Mouse (Mus musculus): ENCODE data around the gene Fsd2. TPM values are rescaled to one million over a fixed set of nuclear protein-coding genes. Genes with fewer than 3 reads are reported as not detected.
A peak's percentile ranks its signal among the peaks of the same experiment; 100 is the strongest.

The Fsd2 gene
- polyA plus RNA-seq (2015; fragmentation: Nextera tagmentation; extraction: Ambion mirVana): 0.09 and 0.25 TPM in 2 replicates

DNA sequence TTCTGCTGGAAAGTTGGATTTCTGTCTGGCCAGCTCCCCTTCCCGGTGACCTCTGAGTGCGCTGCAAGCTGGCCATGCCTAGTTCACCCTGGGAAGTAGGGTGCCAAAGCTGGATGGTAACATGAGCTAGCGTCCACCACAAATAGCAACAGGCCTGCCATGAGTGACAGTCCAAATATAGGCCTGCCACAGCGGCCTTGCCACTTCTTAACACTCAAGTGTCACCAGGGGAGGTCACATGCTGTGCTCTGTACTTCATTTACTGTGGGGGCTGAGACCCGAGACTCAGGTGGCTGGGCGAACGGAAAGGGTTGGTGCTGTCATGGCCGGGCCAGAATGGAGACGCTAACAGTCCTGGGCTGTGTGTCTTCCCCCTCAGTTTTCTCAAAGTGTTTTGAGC, at the start of gene Fsd2:
Gene Fsd2, minus strand, starts transcription at position 53 of the 400 bp plus-strand sequence.
- Histone ChIP-seq H3K4me3 (no peak within 1 kb of the TSS), H3K4me1 (replicated peaks) (peaks cover 9% of the 10 kb centered on the region), H3K9ac (peak within 1 kb of the TSS; percentile 29; the same call in 1 of the 2 replicates), H3K4me2 (no peak within 1 kb of the TSS), H3K36me3 (no peaks in the 10 kb centered on the region), H3K27ac (peak within 1 kb of the TSS; percentile 62), H3K27me3 (no peaks in the 10 kb centered on the region), H3K9me3 (no peaks in the 10 kb centered on the region)
- no peak for ATAC-seq (ENCODE audit: low FRiP score)
- 82% methylated on average over 9 of the region's 9 CpGs for WGBS

DNA sequence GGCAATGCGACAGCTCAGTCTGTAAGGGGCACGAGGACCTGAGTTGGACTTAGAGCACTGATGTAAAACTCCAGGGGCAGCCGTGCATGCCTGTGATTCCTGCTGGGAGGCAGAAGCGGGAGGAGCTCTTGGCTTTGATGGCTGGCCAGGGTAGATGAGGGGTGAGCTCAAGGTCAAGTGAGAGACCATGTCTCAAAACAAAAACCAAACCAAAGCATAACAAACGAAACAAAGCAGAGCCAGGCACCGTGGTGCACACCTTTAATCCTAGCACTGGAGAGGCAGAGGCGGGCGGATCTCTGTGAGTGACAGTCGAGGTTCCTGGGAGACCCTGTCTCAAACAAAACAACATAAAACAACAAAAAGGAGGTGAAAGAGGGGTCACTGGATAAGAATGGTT, 48.3 kb upstream of the Fsd2 start:
- Histone ChIP-seq H3K4me1 (replicated peaks) (no peaks in the 10 kb centered on the region; the same call in none of the 2 replicates), H3K4me2 (no peak overlapping the region), H3K4me3 (no peak overlapping the region), H3K27ac (no peak overlapping the region), H3K9ac (no peak overlapping the region), H3K36me3 (no peaks in the 10 kb centered on the region), H3K27me3 (no peaks in the 10 kb centered on the region), H3K9me3 (no peaks in the 10 kb centered on the region)
- 60% methylated on average over 9 of the region's 9 CpGs for WGBS
- ATAC-seq (ENCODE audit: low FRiP score): no peak

DNA sequence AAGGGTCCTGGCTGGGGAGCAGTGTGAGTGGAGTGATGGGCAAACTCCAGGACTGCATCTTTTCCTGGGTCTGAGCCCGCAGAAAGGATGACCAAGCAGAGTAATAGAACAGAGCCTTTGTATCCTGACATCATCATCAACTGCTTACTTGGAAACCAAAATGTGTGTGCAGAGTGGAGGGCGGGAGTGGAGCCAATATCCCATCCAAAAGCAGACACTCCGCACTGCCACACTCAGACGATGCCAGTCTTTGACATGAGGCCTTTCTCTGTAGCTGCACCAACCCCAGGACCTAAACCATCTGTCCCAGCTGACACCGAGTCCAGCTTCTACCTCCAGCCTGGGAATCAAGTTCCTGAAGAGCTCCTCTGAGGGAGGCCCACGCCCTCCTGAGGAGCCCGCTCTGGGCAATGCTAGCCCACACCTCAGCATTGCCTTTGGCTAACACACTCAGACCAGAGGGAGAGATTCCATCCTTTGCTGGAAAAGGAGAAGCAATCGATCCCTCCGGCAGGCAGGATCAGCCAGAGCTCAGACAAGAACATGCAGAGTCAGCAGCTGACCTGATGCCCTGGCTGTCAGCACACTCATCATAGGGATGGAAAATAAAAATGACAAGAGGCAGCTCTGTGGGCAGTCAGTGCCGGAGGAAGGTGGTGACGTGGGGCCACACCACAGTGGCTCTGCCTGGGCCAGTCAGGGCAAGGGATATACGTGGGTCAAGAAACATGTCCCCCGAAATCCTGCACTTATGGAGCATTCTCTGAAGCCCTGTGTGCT, 46.3 kb upstream of the Fsd2 start:
- no peak overlapping the region for H3K9ac ChIP-seq
- no peaks in the 10 kb centered on the region; the same call in none of the 2 replicates for H3K4me1 ChIP-seq (replicated peaks)
- H3K27ac ChIP-seq: no peak overlapping the region
- no peak overlapping the region for H3K4me2 ChIP-seq
- ATAC-seq (ENCODE audit: low FRiP score): no peak
- no peaks in the 10 kb centered on the region for H3K27me3 ChIP-seq
- WGBS: 80% methylated on average over 13 of the region's 13 CpGs
- no peaks in the 10 kb centered on the region for H3K9me3 ChIP-seq
- H3K4me3 ChIP-seq: no peak overlapping the region
- H3K36me3 ChIP-seq: 0 out of 2 replicates have a peak, but pooled peaks cover 2% of the 10 kb centered on the region

DNA sequence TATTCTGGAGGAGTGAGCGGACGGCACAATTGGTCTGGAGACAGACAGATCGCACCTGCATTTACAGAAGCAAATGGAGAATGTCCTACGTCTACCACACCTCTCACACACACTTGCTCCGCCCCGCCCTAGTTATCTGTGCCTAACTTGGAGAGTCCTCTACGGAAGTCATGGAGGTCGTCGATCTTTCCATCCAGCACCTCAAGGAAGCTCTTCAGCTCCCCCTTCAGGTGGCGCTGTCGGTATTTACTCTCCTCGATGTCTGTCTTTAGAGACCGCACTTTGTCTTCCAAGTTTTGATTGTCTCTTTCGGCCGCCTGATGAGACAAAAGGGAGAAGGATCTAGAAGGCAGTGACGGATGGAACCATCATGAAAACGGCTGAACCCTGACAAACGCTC, 43.4 kb upstream of the Fsd2 start:
- Histone ChIP-seq H3K4me3 (no peak overlapping the region), H3K9me3 (no peaks in the 10 kb centered on the region), H3K4me1 (replicated peaks) (no peaks in the 10 kb centered on the region; the same call in none of the 2 replicates), H3K27me3 (no peaks in the 10 kb centered on the region), H3K27ac (no peak overlapping the region), H3K4me2 (no peak overlapping the region), H3K36me3 (0 out of 2 replicates have a peak, but pooled peaks cover 2% of the 10 kb centered on the region), H3K9ac (no peak overlapping the region)
- ATAC-seq (ENCODE audit: low FRiP score): no peak
- WGBS: 62% methylated on average over 18 of the region's 18 CpGs

DNA sequence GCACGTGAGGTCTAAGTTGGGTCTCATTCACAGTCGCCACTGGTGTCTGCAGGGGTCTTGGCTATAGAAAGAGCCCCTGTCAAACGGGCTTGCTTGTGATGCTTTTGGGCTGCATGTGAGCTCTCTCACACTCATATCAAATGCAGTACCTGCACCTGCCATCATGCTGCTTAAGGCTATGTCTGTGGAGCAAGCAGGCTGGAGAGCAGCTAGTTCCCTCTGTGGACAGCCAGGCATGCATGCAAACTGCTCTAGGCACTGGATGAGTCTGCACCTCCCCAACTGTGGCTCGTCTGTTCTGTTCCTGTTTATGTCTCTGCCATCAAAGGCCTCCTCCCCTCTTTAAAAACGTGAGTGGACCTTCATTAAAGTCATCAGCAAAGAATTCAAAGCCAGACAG, 39.7 kb upstream of the Fsd2 start:
- 65% methylated on average over 5 of the region's 5 CpGs for WGBS
- Histone ChIP-seq H3K4me3 (no peak overlapping the region), H3K27me3 (no peaks in the 10 kb centered on the region), H3K9ac (no peak overlapping the region), H3K4me2 (no peak overlapping the region), H3K4me1 (replicated peaks) (no peaks in the 10 kb centered on the region), H3K27ac (no peak overlapping the region), H3K9me3 (no peaks in the 10 kb centered on the region), H3K36me3 (0 out of 2 replicates have a peak, but pooled peaks cover 2% of the 10 kb centered on the region)
- no peak for ATAC-seq (ENCODE audit: low FRiP score)

DNA sequence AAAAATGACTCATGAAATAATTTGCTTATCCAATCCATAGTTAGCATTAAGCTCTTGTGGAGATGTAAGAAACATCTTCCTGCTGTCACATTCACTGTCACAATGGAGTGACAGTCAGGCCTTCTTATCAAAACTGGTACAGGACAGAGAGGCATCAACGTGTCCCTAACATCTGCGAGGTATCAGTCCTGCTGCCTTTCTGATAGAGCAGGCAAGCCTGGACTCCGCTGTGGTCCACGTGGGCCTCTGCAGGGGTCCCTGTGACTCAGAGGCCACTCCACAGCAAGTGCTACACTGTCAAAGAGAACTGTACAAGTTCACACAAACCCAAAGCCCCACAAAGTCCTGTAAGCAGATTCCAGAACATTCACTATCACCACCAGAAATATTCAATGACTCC, 38.7 kb upstream of the Fsd2 start:
- 59% methylated on average over 4 of the region's 4 CpGs for WGBS
- Histone ChIP-seq H3K9ac (no peak overlapping the region), H3K4me3 (no peak overlapping the region), H3K4me1 (replicated peaks) (no peaks in the 10 kb centered on the region), H3K9me3 (no peaks in the 10 kb centered on the region), H3K27me3 (no peaks in the 10 kb centered on the region), H3K36me3 (0 out of 2 replicates have a peak, but pooled peaks cover 2% of the 10 kb centered on the region), H3K4me2 (no peak overlapping the region), H3K27ac (no peak overlapping the region)
- no peak for ATAC-seq (ENCODE audit: low FRiP score)

DNA sequence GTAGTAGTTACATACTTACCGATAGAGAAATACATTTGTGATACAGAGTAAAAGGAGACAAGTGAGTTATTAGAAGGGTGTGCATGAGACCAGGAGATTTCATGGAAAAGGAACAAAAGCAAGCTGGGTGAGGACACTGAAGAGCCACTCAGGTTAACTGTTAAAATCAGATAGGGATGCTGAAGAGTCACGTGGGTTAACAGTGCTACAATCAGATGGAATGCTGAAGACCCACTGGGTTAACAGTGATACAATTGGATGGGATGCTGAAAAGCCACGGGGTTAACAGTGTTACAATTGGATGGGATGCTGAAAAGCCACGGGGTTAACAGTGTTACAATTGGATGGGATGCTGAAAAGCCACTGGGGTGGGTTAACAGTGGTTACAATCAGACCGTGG, 38.2 kb upstream of the Fsd2 start:
- no peaks in the 10 kb centered on the region for H3K27me3 ChIP-seq
- no peaks in the 10 kb centered on the region for H3K9me3 ChIP-seq
- H3K4me1 ChIP-seq (replicated peaks): no peaks in the 10 kb centered on the region
- no peak for ATAC-seq (ENCODE audit: low FRiP score)
- no peak overlapping the region for H3K27ac ChIP-seq
- H3K9ac ChIP-seq: no peak overlapping the region
- no peak overlapping the region for H3K4me2 ChIP-seq
- 75% methylated on average over 5 of the region's 5 CpGs for WGBS
- H3K4me3 ChIP-seq: no peak overlapping the region
- H3K36me3 ChIP-seq: 0 out of 2 replicates have a peak, but pooled peaks cover 2% of the 10 kb centered on the region

DNA sequence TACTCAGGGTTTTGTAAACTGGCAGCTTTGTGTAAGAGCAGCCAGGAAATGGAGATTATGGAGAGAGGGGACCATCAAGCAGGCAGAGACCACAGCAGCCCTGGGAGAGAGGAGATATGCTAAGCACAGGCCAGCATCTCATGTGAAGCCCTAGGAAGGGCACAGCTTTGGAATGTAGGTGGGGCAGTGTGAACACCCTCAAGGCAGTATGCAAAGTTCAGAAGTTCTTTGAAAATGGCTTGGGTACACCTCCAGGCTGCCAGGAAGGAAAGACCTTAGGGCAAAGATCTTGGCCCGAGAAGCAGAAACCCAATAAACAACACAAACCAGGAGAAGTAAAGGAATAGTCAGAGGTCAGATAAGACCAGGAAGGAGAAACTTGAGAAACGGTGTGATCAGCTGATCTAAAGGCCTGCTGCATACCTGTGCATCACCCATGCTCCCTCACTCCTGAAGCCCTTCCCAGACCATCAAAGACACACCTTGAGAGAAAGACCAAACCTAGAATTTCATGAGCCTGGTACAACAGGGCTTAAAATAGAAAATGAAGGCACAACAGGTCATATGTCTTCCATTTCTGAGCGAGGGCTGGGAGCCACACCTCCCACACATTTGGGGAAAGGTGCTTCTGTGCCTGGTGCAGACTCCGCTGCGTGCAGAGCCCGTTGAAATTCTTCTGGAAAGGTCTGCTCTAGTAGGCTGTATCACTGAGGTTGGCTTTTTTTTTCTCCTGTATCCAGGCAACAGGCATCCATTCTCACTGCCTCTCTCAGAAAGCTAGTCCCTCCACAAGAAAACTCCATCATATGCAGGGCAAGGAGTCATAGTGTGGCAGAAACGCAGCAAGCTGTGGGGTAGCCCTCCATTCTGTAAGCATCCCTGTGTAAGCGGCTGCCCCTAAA, 32.9 kb upstream of the Fsd2 start:
- Histone ChIP-seq H3K4me3 (no peak overlapping the region), H3K4me2 (no peak overlapping the region), H3K9ac (no peak overlapping the region), H3K4me1 (replicated peaks) (no peaks in the 10 kb centered on the region), H3K36me3 (peaks cover 44% of the 10 kb centered on the region), H3K27me3 (no peaks in the 10 kb centered on the region), H3K27ac (no peak overlapping the region), H3K9me3 (no peaks in the 10 kb centered on the region; the same call in 1 of the 2 replicates)
- WGBS: 75% methylated on average over 8 of the region's 8 CpGs
- ATAC-seq (ENCODE audit: low FRiP score): no peak

DNA sequence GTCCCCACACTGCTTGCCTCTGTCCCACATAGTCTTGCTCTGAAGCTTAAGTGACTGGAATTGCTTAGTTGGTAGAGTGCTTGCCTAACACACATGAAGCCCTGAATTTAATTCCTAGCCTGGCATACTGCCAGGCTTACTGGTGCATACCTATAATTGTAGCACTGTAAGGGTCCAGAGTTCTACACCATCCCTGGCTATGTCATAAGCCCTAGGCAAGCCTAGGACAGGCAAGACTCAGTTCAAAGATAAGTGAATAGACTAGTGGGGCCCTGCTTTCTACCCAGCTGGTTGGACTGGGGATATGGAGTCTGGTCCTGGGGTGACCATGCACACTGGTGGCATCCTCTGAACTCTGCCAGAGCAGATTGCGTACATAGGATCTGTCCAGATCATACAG, 30.9 kb upstream of the Fsd2 start:
- Histone ChIP-seq H3K27ac (no peak overlapping the region), H3K9me3 (no peaks in the 10 kb centered on the region; the same call in 1 of the 2 replicates), H3K4me2 (no peak overlapping the region), H3K9ac (no peak overlapping the region), H3K36me3 (peaks cover 64% of the 10 kb centered on the region), H3K27me3 (no peaks in the 10 kb centered on the region), H3K4me1 (replicated peaks) (no peaks in the 10 kb centered on the region), H3K4me3 (no peak overlapping the region)
- WGBS: 100% methylated on average over 1 of the region's 1 CpGs
- ATAC-seq (ENCODE audit: low FRiP score): no peak

DNA sequence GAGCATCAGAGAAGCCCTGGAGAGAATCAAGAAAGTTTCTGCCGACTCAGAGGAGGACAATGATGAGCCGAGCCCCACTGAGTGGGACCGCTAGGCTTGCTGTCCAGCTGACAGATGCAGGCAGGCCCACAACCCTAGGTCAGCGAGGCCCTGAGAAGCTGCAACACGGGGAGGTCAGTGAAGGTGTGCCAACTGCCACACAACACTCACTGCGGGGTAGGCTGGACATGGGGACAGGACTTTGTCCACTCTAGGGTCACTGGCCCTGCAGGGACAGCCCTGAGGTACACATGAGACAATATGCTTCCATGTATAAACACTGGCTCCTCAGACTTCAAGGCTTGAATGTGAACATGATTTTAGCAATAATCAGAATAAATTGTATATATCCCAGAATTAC, 29.3 kb upstream of the Fsd2 start:
- Histone ChIP-seq H3K27ac (no peak overlapping the region), H3K9ac (no peak overlapping the region), H3K27me3 (no peaks in the 10 kb centered on the region), H3K36me3 (peaks cover 80% of the 10 kb centered on the region), H3K4me3 (no peak overlapping the region), H3K4me2 (no peak overlapping the region), H3K9me3 (no peaks in the 10 kb centered on the region; the same call in 1 of the 2 replicates), H3K4me1 (replicated peaks) (no peaks in the 10 kb centered on the region)
- 84% methylated on average over 6 of the region's 6 CpGs for WGBS
- no peak for ATAC-seq (ENCODE audit: low FRiP score)

DNA sequence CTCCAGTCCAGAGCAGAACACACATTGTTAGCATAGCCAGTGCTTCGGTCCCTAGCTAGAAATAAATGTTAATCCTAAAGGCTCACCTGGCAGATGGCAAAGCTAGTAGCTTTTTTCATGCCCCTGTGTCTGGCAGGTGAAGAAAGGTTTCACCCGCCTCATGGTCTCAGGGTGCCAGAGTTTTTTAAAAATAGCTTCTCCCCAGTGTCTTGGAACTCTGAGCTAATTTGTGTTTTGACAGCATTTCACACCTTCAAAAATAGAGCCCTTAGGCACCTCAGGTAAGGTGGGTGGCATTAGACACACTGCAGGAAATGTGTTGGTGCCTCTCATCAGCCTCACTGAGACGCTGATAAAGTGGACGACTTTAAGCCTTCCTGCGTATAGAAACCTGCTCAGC, 28.3 kb upstream of the Fsd2 start:
- H3K9me3 ChIP-seq: no peaks in the 10 kb centered on the region; the same call in 1 of the 2 replicates
- H3K4me3 ChIP-seq: no peak overlapping the region
- no peak overlapping the region for H3K4me2 ChIP-seq
- WGBS: 95% methylated on average over 5 of the region's 5 CpGs
- peaks cover 89% of the 10 kb centered on the region for H3K36me3 ChIP-seq
- no peak overlapping the region for H3K27ac ChIP-seq
- H3K9ac ChIP-seq: no peak overlapping the region
- no peak for ATAC-seq (ENCODE audit: low FRiP score)
- no peaks in the 10 kb centered on the region for H3K27me3 ChIP-seq
- no peaks in the 10 kb centered on the region for H3K4me1 ChIP-seq (replicated peaks)

DNA sequence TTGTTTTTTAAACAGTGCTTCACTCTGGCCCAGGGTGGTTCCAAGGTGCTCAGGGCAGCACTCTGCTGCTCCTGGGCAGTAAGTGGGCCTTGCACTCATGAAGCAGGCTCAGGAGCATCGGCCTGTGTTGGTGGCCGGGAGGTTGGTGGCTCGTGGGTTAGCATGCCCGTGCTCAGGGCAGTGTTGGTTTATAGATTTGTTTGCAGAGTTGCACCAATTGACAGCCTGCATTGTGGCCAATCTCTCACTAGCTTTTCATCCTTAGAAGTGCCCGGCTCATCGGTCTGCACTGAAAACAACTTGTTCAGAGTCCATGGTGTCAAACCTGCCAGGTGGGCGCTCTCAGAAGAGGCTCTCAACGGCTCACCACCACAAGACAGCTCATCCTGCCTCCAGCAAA, 26.6 kb upstream of the Fsd2 start:
- H3K27ac ChIP-seq: no peak overlapping the region
- 93% methylated on average over 8 of the region's 8 CpGs for WGBS

More for the DNA sequence above, 26.6 kb upstream of the Fsd2 start:
- H3K4me1 ChIP-seq (replicated peaks): no peaks in the 10 kb centered on the region
- peaks cover 92% of the 10 kb centered on the region for H3K36me3 ChIP-seq
- H3K4me3 ChIP-seq: no peak overlapping the region
- no peak for ATAC-seq (ENCODE audit: low FRiP score)
- H3K9ac ChIP-seq: no peak overlapping the region
- no peak overlapping the region for H3K4me2 ChIP-seq
- no peaks in the 10 kb centered on the region; the same call in 1 of the 2 replicates for H3K9me3 ChIP-seq
- H3K27me3 ChIP-seq: no peaks in the 10 kb centered on the region
